Mouse (Mus musculus) spleen, embryonic (tissue): ENCODE measurements around the gene Vwc2.

Experiments used
- CTCF ChIA-PET: fragments of 350-600 bp; sonication (Branson Sonifier 250); formaldehyde crosslinking; loops from one replicate; lab custom pipeline; 2022; lab: Charles Lee

Vwc2 gene

GRCm38 (mm10) chr11:11242694-11243377 is 128.8 kb downstream of the Vwc2 start:
- CTCF ChIA-PET = no interaction called here

GRCm38 (mm10) chr11:11257348-11257747 is 143.3 kb downstream of the Vwc2 start:
- CTCF ChIA-PET = no interaction called here

GRCm38 (mm10) chr11:11280128-11280527 is 166.1 kb downstream of the Vwc2 start:
- CTCF ChIA-PET = no interaction called here

GRCm38 (mm10) chr11:11283512-11283911 is 169.5 kb downstream of the Vwc2 start:
- CTCF ChIA-PET = no interaction called here
